Mouse (Mus musculus): ENCODE measurements around the gene Atat1.

GRCm38 (mm10) chr17:35874721-35875120 lies 35.2 kb downstream of the Atat1 start:
- TF ChIP-seq CTCF (IDR thresholded peaks at IDR 0.05; ENCODE audit: insufficient read depth, low read depth, low read length) (no peak), POLR2A (IDR thresholded peaks at IDR 0.05; ENCODE audit: insufficient read depth, low read depth, low read length) (no peak)

Data from olfactory bulb, adult 2 months (tissue).